Mouse (Mus musculus) heart, adult 2 months (tissue): ENCODE data around the gene Syt12. TPM values are rescaled to one million over a fixed set of nuclear protein-coding genes. Genes with fewer than 3 reads are reported as not detected.

ENCODE experiments used
- DNase-seq, 2 experiments: peaks; one replicate each; pipeline ENCODE4 v3.0.0; 2021
- H3K27ac ChIP-seq: fragments of 200-600 bp; 2 replicates; pipeline ENCODE4 v1.8.1; 2022
- H3K27me3 ChIP-seq: fragments of 200-500 bp; 2 replicates; pipeline ENCODE4 v1.6.1; 2012; ENCODE audit warnings: mild to moderate bottlenecking, low read length, inconsistent platforms, mixed read lengths; ENCODE audit not compliant: control insufficient read depth, insufficient read depth
- H3K36me3 ChIP-seq: fragments of 200-500 bp; 2 replicates; pipeline ENCODE4 v1.6.1; 2012; ENCODE audit warnings: low read length, inconsistent platforms; ENCODE audit not compliant: control insufficient read depth, insufficient read depth
- H3K4me1 ChIP-seq: fragments of 200-500 bp; 2 replicates; pipeline ENCODE4 v1.6.1; 2011; ENCODE audit warnings: low read length; ENCODE audit not compliant: control insufficient read depth, insufficient read depth
- H3K4me3 ChIP-seq: fragments of 200-600 bp; 2 replicates; pipeline ENCODE4 v1.8.1; 2022
- H3K79me2 ChIP-seq: fragments of 200-500 bp; replicated peaks from 2 replicates; pipeline ENCODE4 v1.6.1; 2012; ENCODE audit warnings: mild to moderate bottlenecking, inconsistent platforms, low read length, moderate library complexity, mixed read lengths; ENCODE audit not compliant: control insufficient read depth, insufficient read depth
- H3K9ac ChIP-seq: fragments of 200-500 bp; 2 replicates; pipeline ENCODE4 v1.6.1; 2012; ENCODE audit warnings: low read depth, mild to moderate bottlenecking, control low read depth, inconsistent platforms, low read length, mixed read lengths
- CTCF ChIP-seq: fragments of 200-600 bp; IDR thresholded peaks from 2 replicates; pipeline ENCODE4 v1.8.1; 2022; ENCODE audit warnings: antibody characterized with exemption, mild to moderate bottlenecking, moderate library complexity
- EP300 ChIP-seq: fragments of 200-500 bp; IDR thresholded peaks from 2 replicates; pipeline ENCODE4 v1.6.1; 2011; ENCODE audit warnings: low read depth, low read length, control low read depth; ENCODE audit not compliant: insufficient read depth
- POLR2A ChIP-seq: fragments of 200-500 bp; IDR thresholded peaks from 2 replicates; pipeline ENCODE4 v1.6.1; 2011; ENCODE audit warnings: mild to moderate bottlenecking, low read depth, low read length, control low read depth; ENCODE audit not compliant: insufficient read depth
- WGBS: fragments of 180-500 bp; shearing (Covaris S2); methylation state at CpG from one replicate; pipeline ENCODE4 v1.1.7; 2018; 5-methylcytosine and 5-hydroxymethylcytosine counted together
- intact Hi-C: fragments of 180-260 bp; cut with DNase I; formaldehyde crosslinking; loops from one replicate; pipeline ENCODE4 v1.15.1; 2025
- polyA plus RNA-seq: library from polyadenylated mRNA; depleted of rRNA; stranded (reverse); fragments of >200 nt; gene quantifications from 2 replicates; pipeline ENCODE4 v1.2.3, GENCODE M21; 2012
- total RNA-seq, 2 experiments: library from RNA; stranded (reverse); gene quantifications; 2 replicates each; pipeline ENCODE4 v1.2.3; 2021

Gene Syt12
- total and polyA plus RNA-seq, 3 experiments, result 3.2 to 13.2 (median 6.9) TPM

DNA sequence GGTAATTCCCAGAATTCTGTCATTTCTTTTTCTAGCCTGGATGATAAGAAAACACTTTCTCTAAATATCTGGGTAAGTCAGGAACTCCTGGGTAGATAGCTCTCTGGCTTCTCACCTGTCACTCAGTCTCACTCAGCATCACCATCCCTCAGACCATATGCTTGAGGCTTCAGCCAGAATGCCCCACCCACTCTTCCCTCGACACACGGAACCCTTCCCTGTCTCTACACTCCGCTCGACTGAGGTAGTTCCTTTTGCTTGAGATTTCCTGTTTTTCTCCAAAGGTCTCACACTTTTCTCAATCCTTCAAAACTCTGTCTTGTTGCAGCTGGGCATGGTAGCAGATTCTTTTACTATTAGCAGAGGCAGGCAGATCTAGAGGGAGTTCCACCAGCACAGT is 4.1 kb upstream of the Syt12 start:
- Histone ChIP-seq H3K4me1 (no peaks in the 10 kb centered on the region), H3K27ac (no peak overlapping the region), H3K4me3 (no peak overlapping the region), H3K9ac (no peak overlapping the region), H3K79me2 (no peaks in the 10 kb centered on the region), H3K27me3 (no peaks in the 10 kb centered on the region), H3K36me3 (no peaks in the 10 kb centered on the region)
- intact Hi-C loops, result no loop called here
- 43% methylated on average over 4 of the region's 4 CpGs for WGBS
- no peak for TF ChIP-seq CTCF
- DNase-seq, result no peak

DNA sequence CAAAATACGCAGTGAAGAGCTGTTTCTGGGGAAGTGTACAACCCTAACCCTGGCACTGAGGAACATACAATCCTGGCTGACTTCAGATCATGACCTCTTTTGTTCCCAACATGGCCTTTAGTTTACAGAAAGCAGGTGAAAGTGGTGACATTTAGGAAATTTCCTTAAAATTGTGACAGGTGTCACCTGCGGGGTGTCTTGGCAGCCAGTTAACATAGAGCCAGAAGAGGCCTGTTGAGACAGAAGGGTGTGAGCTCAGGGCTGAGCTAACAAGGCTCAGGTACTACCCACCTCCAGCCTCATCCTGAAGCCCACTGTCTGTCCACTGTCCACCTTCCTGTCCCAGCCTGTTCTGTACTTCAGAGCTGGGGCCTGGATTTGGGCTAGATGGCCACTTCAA is 2.8 kb upstream of the Syt12 start:
- WGBS, result 93% methylated on average over 2 of the region's 2 CpGs
- Histone ChIP-seq H3K4me1 (no peaks in the 10 kb centered on the region), H3K79me2 (no peaks in the 10 kb centered on the region), H3K9ac (no peak overlapping the region), H3K4me3 (no peak overlapping the region), H3K27me3 (no peaks in the 10 kb centered on the region), H3K36me3 (no peaks in the 10 kb centered on the region), H3K27ac (no peak overlapping the region)
- intact Hi-C loops, result no loop called here
- no peak for TF ChIP-seq POLR2A
- TF ChIP-seq EP300, result no peak
- no peak for TF ChIP-seq CTCF
- no peak for DNase-seq

DNA sequence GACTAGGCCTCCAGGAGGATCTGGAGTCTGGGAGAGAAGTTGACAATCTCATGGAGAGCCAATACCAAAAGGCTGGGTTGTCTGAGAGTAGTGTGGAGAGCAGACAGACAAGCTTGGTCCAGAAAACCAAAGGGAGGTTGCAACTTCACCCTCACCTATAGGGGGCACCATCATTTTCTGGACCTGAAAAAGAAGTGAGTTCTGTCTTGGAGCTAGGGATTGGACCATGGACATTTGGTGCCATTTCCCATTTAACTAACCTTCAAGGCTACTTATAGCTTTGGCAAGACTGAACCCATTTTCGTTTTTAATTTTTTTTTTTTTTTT is 906 bp upstream of the Syt12 start:
- Histone ChIP-seq H3K79me2 (no peaks in the 10 kb centered on the region), H3K27ac (no peak overlapping the region), H3K27me3 (no peaks in the 10 kb centered on the region), H3K36me3 (no peaks in the 10 kb centered on the region), H3K9ac (no peak overlapping the region), H3K4me3 (no peak overlapping the region), H3K4me1 (no peaks in the 10 kb centered on the region)
- TF ChIP-seq POLR2A (no peak), EP300 (no peak), CTCF (peak; percentile 55)
- DNase-seq, result no peak
- intact Hi-C loops, result no loop called here
- 40% methylated on average over 1 of the region's 1 CpGs for WGBS

DNA sequence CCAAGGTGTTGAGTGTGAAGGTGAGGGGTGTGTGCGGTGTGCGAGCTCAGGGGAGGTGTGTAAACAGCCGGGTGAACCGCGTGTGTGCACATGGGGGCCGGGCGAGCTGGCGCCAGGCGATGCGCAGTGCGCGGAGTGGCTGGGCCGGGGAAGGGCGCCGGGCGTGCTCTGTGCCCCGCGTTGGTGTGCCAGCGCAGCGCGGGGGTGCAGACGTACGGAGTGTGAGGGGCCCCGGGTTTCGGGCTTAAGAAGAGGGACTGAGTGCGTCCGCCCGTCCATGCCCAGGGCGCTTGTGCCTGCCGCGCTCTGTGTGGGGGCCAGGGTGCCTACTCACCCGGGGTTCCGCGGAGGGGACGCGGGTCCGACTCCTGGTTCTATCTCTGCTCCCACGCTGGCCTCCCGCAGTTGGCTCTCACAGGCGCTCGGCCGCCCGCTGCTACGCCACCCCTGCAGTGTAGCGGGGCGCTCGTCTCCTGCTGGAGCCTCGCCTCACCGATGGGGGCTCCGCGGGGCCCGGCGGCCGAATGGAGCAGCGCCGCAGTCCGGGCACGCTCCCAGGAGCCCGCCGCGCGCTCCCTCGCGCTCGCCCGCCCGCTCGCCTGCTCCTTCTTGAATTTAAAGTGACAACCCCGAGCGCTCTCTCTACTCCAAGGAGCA is 518 bp downstream of the Syt12 start:
- DNase-seq, result peak; percentile 51 to 62
- intact Hi-C loops, result no loop called here
- Histone ChIP-seq H3K4me3 (peak overlapping the region; percentile 49), H3K27ac (peak overlapping the region; percentile 46), H3K36me3 (no peaks in the 10 kb centered on the region), H3K9ac (peak overlapping the region; percentile 62), H3K4me1 (no peaks in the 10 kb centered on the region), H3K79me2 (no peaks in the 10 kb centered on the region), H3K27me3 (no peaks in the 10 kb centered on the region)
- 1% methylated on average over 70 of the region's 70 CpGs for WGBS
- TF ChIP-seq CTCF (no peak), EP300 (no peak), POLR2A (no peak)

DNA sequence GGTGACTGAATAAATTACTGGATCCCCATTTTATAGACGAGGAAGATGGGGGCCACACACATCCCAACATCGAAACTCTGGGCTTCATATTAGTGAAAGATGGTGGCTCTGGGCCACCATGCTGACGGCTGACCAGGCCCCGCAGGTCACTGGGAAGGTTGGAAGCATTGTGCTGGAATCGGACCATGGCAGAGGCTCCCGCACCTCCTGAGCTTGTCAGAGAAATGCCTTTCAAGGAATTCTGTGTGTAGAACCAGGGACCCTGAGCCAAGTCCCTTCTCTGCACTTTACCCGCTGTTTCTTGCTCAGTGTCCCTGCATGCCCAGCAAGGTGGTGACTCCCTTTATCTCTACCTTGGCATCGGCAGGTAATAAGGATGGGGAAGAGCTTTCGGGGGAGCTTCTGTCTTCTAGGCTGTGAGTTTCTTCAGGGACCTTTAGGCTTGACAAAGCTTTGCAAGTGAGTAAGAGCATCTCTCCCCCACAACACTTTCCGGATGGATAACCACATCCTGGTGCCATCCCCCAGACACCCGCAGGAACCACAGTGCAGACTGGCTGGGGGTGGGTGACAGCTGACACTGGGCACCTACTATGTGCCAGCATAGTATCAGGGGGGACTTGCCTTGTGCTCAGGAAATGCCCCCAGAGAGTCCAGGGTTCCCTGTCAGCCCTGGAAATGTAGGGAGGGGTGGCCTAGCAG is 1.9 kb downstream of the Syt12 start:
- TF ChIP-seq EP300 (no peak), CTCF (no peak), POLR2A (no peak)

DNA sequence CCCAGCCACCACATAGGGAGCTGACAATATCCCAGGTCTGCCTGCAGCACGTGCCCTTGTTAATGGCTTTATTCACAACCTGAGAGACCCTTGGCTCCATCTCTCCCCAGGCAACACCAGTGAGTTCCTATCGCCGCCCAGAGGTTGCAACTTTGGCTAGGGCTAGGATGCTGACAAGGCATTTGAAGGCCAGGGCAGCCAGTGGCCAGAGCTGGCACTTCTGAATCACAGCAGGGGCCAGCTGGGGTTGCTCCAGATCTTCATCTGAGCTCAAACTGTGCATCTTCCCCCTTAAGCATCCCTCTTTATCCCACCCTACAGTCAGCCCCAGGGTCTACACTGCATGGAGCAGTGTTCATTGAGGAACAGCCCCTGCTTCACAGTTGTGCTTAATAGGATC is 2.5 kb downstream of the Syt12 start:
- intact Hi-C loops, result no loop called here
- 62% methylated on average over 3 of the region's 3 CpGs for WGBS
- H3K4me1 ChIP-seq, result no peaks in the 10 kb centered on the region
- H3K27me3 ChIP-seq, result no peaks in the 10 kb centered on the region
- no peak overlapping the region for H3K27ac ChIP-seq
- H3K79me2 ChIP-seq, result no peaks in the 10 kb centered on the region
- H3K9ac ChIP-seq, result no peak overlapping the region
- no peaks in the 10 kb centered on the region for H3K36me3 ChIP-seq
- no peak for DNase-seq
- TF ChIP-seq POLR2A, result no peak
- TF ChIP-seq EP300, result no peak
- no peak for TF ChIP-seq CTCF
- H3K4me3 ChIP-seq, result no peak overlapping the region

More for the DNA sequence above, 1.9 kb downstream of the Syt12 start:
- 75% methylated on average over 11 of the region's 11 CpGs for WGBS
- no peaks in the 10 kb centered on the region for H3K27me3 ChIP-seq
- H3K4me1 ChIP-seq, result no peaks in the 10 kb centered on the region
- no peak for DNase-seq
- H3K9ac ChIP-seq, result no peak overlapping the region
- no peak overlapping the region for H3K27ac ChIP-seq
- no peaks in the 10 kb centered on the region for H3K79me2 ChIP-seq
- no peak overlapping the region for H3K4me3 ChIP-seq
- H3K36me3 ChIP-seq, result no peaks in the 10 kb centered on the region
- intact Hi-C loops, result no loop called here
